Mouse (Mus musculus) erythroblast, embryonic 14.5 days (primary cell): ENCODE results near the gene Ttll1. TPM values are rescaled to one million over a fixed set of nuclear protein-coding genes. Genes with fewer than 3 reads are reported as not detected.

Experiments
- H3K27me3 ChIP-seq: 2 replicates; pipeline ENCODE4 v1.6.1; 2012; ENCODE audit warnings: inconsistent platforms; ENCODE audit not compliant: control insufficient read depth
- H3K36me3 ChIP-seq: 2 replicates; pipeline ENCODE4 v1.6.1; 2012; ENCODE audit warnings: mild to moderate bottlenecking, inconsistent platforms; ENCODE audit not compliant: control insufficient read depth
- H3K4me1 ChIP-seq: 2 replicates; pipeline ENCODE4 v1.6.1; 2012; ENCODE audit warnings: inconsistent platforms; ENCODE audit not compliant: control insufficient read depth
- H3K4me3 ChIP-seq: replicated peaks from 2 replicates; pipeline ENCODE3; 2012; ENCODE audit warnings: moderate library complexity, mild to moderate bottlenecking, inconsistent platforms
- H3K9me3 ChIP-seq: 2 replicates; pipeline ENCODE4 v1.6.1; 2012; ENCODE audit warnings: low read length, inconsistent platforms, mixed read lengths; ENCODE audit not compliant: control insufficient read depth
- GATA1 ChIP-seq: IDR thresholded peaks from 2 replicates; pipeline ENCODE4 v1.6.1; 2012; ENCODE audit warnings: low read length, inconsistent platforms, mixed read lengths
- TAL1 ChIP-seq: IDR thresholded peaks from 3 replicates; pipeline ENCODE4 v1.6.1; 2012; ENCODE audit warnings: low read length, inconsistent platforms, mixed read lengths
- polyA plus RNA-seq: library from polyadenylated mRNA; stranded (reverse); fragments of >175 nt; gene quantifications from 2 replicates; pipeline ENCODE4 v1.2.3, GENCODE M21; 2012

Ttll1 gene
- polyA plus RNA-seq, 1 experiment = 0.13 TPM

DNA sequence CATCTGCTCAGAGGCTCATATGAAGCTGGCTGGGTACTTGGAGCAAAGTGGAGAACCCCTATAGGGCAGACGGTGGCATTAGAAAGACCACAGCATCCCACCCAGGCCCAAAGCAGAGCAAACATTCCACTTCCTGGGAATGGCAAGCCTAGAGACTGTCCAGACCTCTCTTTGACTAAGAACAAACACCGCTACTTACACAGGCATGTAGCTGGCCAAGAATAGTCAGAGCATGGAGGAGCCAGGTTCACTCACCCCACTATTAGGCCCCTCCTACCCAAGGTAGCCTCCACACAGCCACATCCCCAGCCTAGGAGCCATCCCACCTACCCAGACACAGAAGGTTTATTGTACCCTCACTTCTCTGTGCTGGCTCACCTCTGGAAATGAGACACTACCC is 64.8 kb downstream of the Ttll1 start:
- TF ChIP-seq TAL1 (no peak), GATA1 (no peak)

DNA sequence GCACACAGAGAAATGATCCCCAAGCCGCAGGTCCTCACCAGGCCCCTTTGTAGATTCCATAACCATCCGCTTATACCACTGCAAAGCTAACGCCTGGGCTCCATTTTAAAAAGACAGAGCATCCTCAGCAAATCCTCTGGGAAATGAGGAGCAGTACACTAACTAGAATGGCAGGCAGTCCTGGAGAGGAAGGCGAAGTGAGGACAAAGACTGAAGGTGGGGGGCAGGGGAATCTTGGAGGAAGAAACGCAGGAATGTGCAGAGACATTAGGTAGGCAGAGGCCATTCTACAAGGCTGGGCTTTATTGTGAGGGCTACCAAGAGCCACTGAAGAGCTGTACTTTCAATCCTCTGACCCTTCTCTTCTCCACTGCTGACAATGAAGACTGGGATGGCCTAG is 65.3 kb downstream of the Ttll1 start:
- Histone ChIP-seq H3K9me3 (no peaks in the 10 kb centered on the region), H3K4me3 (no peak overlapping the region), H3K27me3 (no peaks in the 10 kb centered on the region), H3K4me1 (peaks cover 52% of the 10 kb centered on the region), H3K36me3 (peaks cover 29% of the 10 kb centered on the region)
- no peak for TF ChIP-seq GATA1

More for the DNA sequence above, 64.8 kb downstream of the Ttll1 start:
- Histone ChIP-seq H3K9me3 (no peaks in the 10 kb centered on the region), H3K36me3 (peaks cover 30% of the 10 kb centered on the region), H3K27me3 (no peaks in the 10 kb centered on the region), H3K4me1 (peaks cover 50% of the 10 kb centered on the region), H3K4me3 (no peak overlapping the region)

DNA sequence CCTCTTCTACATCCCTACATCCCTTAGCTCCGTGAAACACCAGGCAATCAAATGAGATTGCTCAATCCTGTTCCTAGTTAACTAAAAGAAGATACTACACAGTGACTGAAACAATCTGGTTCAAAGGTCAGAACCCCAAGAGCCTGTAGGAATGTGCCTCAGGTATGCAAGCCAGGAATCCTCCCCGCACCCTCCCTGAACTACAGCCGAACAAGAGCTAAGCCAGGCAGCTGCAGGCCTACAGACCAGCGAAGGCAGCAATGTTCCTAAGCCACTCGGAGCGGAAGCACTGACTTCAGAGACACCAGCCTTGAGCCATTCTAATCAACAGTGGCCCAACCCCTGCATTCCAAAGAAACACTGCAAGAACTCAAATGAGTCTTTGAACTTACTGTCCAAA is 66.3 kb downstream of the Ttll1 start:
- no peak overlapping the region for H3K4me3 ChIP-seq
- H3K9me3 ChIP-seq = no peaks in the 10 kb centered on the region
- peaks cover 48% of the 10 kb centered on the region for H3K4me1 ChIP-seq
- TF ChIP-seq TAL1 (no peak), GATA1 (no peak)
- peaks cover 24% of the 10 kb centered on the region for H3K36me3 ChIP-seq
- H3K27me3 ChIP-seq = no peaks in the 10 kb centered on the region

DNA sequence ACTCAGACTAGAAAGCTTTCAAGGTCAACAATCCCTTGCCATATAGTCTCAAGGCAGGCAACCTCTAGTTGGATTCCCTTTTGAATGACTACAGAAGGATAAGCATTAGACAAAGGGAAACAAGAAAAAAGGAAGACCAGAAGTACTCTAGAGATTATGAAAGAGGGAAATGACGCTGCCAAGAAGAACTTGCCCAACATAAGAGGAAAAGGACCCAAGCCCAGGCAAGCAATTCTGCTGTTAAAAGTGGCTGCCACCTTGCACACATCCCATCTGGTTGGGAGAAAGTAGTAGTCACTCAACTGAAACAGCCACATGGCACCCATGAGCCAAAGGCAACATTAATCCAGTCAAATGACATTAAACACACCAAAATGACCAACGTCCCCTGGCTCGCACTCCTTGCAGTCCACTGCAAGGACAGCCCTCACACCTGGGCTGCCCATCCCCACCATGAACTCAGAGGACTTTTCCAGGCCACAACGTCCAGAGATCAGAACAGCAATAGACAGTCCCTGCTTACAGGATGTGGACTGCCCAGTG is 68.1 kb downstream of the Ttll1 start:
- Histone ChIP-seq H3K36me3 (peaks cover 17% of the 10 kb centered on the region), H3K9me3 (no peaks in the 10 kb centered on the region), H3K4me1 (peaks cover 39% of the 10 kb centered on the region), H3K27me3 (no peaks in the 10 kb centered on the region), H3K4me3 (no peak overlapping the region)
- TF ChIP-seq GATA1 = no peak
- TF ChIP-seq TAL1 = no peak

DNA sequence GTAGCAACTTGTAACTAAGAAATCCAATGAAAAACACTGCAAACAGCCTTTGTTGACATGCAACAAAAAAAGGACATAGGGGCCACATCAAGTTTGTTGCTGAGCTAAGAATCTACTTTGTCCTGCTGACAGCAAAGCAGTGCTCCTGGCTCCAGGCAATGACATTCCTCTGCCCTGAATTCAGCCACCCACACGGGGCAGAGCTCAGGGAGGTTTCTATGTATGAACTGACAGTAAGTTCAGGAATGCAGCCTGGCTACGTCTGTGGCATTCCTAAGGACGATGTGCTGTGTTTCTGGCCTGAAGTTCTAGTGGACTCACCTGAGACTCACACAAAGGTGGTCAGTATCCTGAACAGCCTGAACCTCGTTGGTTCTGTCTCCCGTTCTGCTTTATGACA is 70.0 kb downstream of the Ttll1 start:
- Histone ChIP-seq H3K36me3 (peaks cover 11% of the 10 kb centered on the region), H3K4me1 (peaks cover 43% of the 10 kb centered on the region)

DNA sequence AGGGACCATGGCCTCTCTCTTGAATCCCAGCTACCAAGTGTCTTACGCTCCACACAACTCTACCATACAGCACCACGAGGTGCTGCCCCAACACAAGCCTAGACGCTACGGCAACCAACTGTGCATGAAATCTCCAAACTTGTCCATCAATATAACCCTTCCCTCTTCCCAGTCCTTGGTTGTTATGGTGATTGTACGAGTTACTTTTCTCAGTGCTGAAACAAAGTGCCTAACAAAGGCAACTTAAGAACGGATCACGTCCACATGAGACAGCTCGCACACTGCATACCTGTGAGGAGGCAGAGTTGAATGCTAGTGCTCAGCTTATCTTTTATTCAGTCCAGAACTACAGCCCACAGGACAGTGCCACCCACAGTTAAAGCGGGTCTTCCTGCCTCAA is 74.2 kb downstream of the Ttll1 start:
- no peaks in the 10 kb centered on the region for H3K27me3 ChIP-seq
- H3K9me3 ChIP-seq = no peaks in the 10 kb centered on the region
- peaks cover 8% of the 10 kb centered on the region for H3K36me3 ChIP-seq
- peaks cover 58% of the 10 kb centered on the region for H3K4me1 ChIP-seq
- no peak overlapping the region for H3K4me3 ChIP-seq
- no peak for TF ChIP-seq GATA1
- no peak for TF ChIP-seq TAL1

More for the DNA sequence above, 70.0 kb downstream of the Ttll1 start:
- Histone ChIP-seq H3K27me3 (no peaks in the 10 kb centered on the region), H3K4me3 (no peak overlapping the region), H3K9me3 (no peaks in the 10 kb centered on the region)
- TF ChIP-seq TAL1 (no peak), GATA1 (no peak)

DNA sequence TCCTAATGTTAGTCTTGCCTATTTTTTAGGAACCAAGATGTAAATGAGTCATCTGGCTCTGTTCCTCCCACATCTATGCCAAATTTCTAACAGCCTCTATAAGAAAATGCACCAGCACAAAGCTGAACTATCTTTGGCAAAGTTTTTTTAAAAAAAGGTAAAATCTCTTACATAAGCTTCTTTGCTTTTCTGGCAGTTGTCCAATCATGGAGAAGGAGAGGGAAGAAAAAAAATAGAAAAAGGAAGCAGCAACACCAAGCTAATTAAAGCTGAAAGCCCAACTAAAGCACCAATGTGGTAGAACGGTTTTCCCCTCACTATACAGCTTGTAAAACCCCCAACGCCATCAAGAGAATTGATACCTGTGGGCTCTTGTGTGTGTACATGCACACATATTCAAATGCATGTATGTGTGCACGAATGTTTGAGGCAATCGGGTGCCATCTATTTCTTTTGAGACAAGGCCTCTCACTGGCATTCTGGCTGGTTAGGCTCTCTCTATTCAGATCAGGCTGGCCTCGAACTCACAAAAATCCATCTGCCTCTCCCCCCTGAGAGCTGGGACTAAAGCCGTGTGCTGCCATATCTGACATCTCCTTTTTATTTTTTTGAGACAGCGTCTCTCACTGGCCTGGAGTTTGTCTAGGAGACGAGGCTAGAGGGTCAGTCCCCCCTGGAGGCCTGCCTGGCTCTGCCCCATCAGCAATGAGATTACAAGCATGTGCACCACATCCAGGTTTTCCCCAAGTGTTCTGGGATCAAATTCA is 75.2 kb downstream of the Ttll1 start:
- H3K27me3 ChIP-seq = no peaks in the 10 kb centered on the region
- no peak overlapping the region for H3K4me3 ChIP-seq
- H3K36me3 ChIP-seq = peaks cover 7% of the 10 kb centered on the region
- no peaks in the 10 kb centered on the region for H3K9me3 ChIP-seq
- TF ChIP-seq GATA1 = no peak
- TF ChIP-seq TAL1 = no peak
- peaks cover 62% of the 10 kb centered on the region for H3K4me1 ChIP-seq

DNA sequence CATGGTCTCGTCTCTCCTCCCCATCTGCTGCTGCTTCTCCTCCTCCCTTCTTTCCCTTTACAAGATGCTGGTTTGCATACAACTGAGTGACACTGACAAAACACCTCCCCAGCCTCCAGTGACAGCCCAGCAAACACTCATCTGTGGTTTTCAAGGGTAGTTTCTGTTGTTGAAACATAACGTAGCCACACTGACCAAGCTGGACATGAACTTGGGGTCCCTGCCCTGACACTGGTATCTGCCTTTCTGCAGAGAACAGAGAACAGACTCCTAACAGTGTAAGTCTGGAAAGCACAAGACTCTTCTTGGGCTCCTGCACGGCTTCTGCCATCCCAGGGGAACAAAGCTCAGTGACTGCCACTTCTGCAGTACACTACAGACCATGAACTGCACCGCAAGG is 76.0 kb downstream of the Ttll1 start:
- Histone ChIP-seq H3K9me3 (no peaks in the 10 kb centered on the region), H3K4me1 (peaks cover 67% of the 10 kb centered on the region), H3K36me3 (peaks cover 11% of the 10 kb centered on the region), H3K4me3 (no peak overlapping the region), H3K27me3 (no peaks in the 10 kb centered on the region)
- no peak for TF ChIP-seq GATA1
- TF ChIP-seq TAL1 = no peak

Other genes starting within 250 kb of the Ttll1 start
- 2.4 and 3.3 TPM in 2 replicates for gene Arfgap3, start 160.6 kb downstream of the Ttll1 start, polyA plus RNA-seq
- gene Pacsin2, start 46.3 kb downstream of the Ttll1 start, polyA plus RNA-seq = 8.8 and 13.2 TPM in 2 replicates
- gene Bik, start 16.0 kb upstream of the Ttll1 start, polyA plus RNA-seq = not detected in 2 replicates
- 62.5 and 75.0 TPM in 2 replicates for gene Tspo, start 52.7 kb upstream of the Ttll1 start, polyA plus RNA-seq
- gene Mcat, start 52.9 kb upstream of the Ttll1 start, polyA plus RNA-seq = 0.91 and 2.0 TPM in 2 replicates
- 27.8 and 30.9 TPM in 2 replicates for gene Ttll12, start 84.3 kb upstream of the Ttll1 start, polyA plus RNA-seq
- gene Scube1, start 214.1 kb upstream of the Ttll1 start, polyA plus RNA-seq = 0.01 TPM in 1 of 2 replicates, not detected in the other